7 mouse cellular contexts compared by ENCODE assay signal in genomic region chr4:149048625-149049228, GRCm38 (mm10). TPM values are rescaled to one million over a fixed set of nuclear protein-coding genes. Genes with fewer than 3 reads are reported as not detected.
DNase-seq lines count a peak whose midpoint lies in the region; ATAC-seq lines count a peak whose summit lies in the region.

No protein-coding gene starts in this region.

- WGBS in embryonic facial prominence, embryonic 11.5 days = 17% methylated on average over 10 of the region's 10 CpGs
- 23% methylated on average over 10 of the region's 10 CpGs for WGBS in hindbrain, embryonic 12.5 days
- 54% methylated on average over 10 of the region's 10 CpGs for WGBS in liver, embryonic 12.5 days (ENCODE audit: insufficient replicate concordance)

- ATAC-seq in embryonic facial prominence, embryonic 11.5 days (replicated peaks; ENCODE audit: insufficient number of reproducible peaks, low FRiP score, low TSS enrichment, low read depth) = no peak
- ATAC-seq in hindbrain, embryonic 12.5 days (ENCODE audit: low FRiP score) = no peak
- no peak for ATAC-seq in liver, embryonic 12.5 days

- no peaks in the 10 kb centered on the region for H3K36me3 ChIP-seq in embryonic facial prominence, embryonic 11.5 days (replicated peaks; ENCODE audit: control insufficient read depth, insufficient read depth, low read depth, low read length)
- no peaks in the 10 kb centered on the region for H3K36me3 ChIP-seq in hindbrain, embryonic 12.5 days
- H3K36me3 ChIP-seq in liver, embryonic 12.5 days = no peaks in the 10 kb centered on the region
- H3K36me3 ChIP-seq in splenic B cell, adult 2 months (ENCODE audit: control insufficient read depth, insufficient read depth, low read length, poor library complexity, severe bottlenecking) = no peaks in the 10 kb centered on the region

- intact Hi-C loops in left cerebral cortex, postnatal 14 days (cut with DNase I) = no loop called here

- H3K4me3 ChIP-seq in embryonic facial prominence, embryonic 11.5 days (ENCODE audit: low read depth, low read length) = no peak overlapping the region
- no peak overlapping the region for H3K4me3 ChIP-seq in hindbrain, embryonic 12.5 days
- no peak overlapping the region for H3K4me3 ChIP-seq in liver, embryonic 12.5 days

- peaks cover 8% of the 10 kb centered on the region for H3K4me1 ChIP-seq in embryonic facial prominence, embryonic 11.5 days (ENCODE audit: control insufficient read depth, insufficient read depth, low read length)
- peaks cover 39% of the 10 kb centered on the region for H3K4me1 ChIP-seq in hindbrain, embryonic 12.5 days
- peaks cover 39% of the 10 kb centered on the region for H3K4me1 ChIP-seq in liver, embryonic 12.5 days

- no peaks in the 10 kb centered on the region for H3K27me3 ChIP-seq in embryonic facial prominence, embryonic 11.5 days (ENCODE audit: control insufficient read depth, insufficient read depth, low read length)
- peaks cover 11% of the 10 kb centered on the region for H3K27me3 ChIP-seq in hindbrain, embryonic 12.5 days
- no peaks in the 10 kb centered on the region for H3K27me3 ChIP-seq in liver, embryonic 12.5 days (replicated peaks)
- H3K27me3 ChIP-seq in splenic B cell, adult 2 months (ENCODE audit: control insufficient read depth, insufficient read depth, low read length, poor library complexity, severe bottlenecking) = no peaks in the 10 kb centered on the region

- peak; percentile 45 for DNase-seq in adrenal gland, postnatal 14 days
- peak; percentile 53 for DNase-seq in embryonic facial prominence, embryonic 11.5 days (ENCODE audit: low spot score)
- DNase-seq in splenic B cell, adult 2 months (ENCODE audit: low read depth, low spot score) = peak; percentile 26
- no peak for DNase-seq in left cerebral cortex, postnatal 14 days (ENCODE audit: low spot score in 2 of 2)
- DNase-seq in frontal cortex, postnatal 25 days (ENCODE audit: low spot score in 2 of 2) = no peak

- no peak overlapping the region for H3K9ac ChIP-seq in embryonic facial prominence, embryonic 11.5 days (replicated peaks; ENCODE audit: low read length)
- H3K9ac ChIP-seq in hindbrain, embryonic 12.5 days = peak overlapping the region; percentile 23; the same call in 1 of the 2 replicates
- no peak overlapping the region for H3K9ac ChIP-seq in liver, embryonic 12.5 days

- no peak overlapping the region for H3K4me2 ChIP-seq in embryonic facial prominence, embryonic 11.5 days (ENCODE audit: low read depth, low read length)
- peak overlapping the region; percentile 25; the same call in 1 of the 2 replicates for H3K4me2 ChIP-seq in hindbrain, embryonic 12.5 days (replicated peaks)
- 0 out of 2 replicates have a peak overlapping the region, but pooled peaks have one; percentile 3 for H3K4me2 ChIP-seq in liver, embryonic 12.5 days

- H3K27ac ChIP-seq in embryonic facial prominence, embryonic 11.5 days (replicated peaks; ENCODE audit: low read depth, low read length) = 0 out of 2 replicates have a peak overlapping the region, but pooled peaks have one; percentile 32
- 0 out of 2 replicates have a peak overlapping the region, but pooled peaks have one; percentile 24 for H3K27ac ChIP-seq in hindbrain, embryonic 12.5 days
- no peak overlapping the region for H3K27ac ChIP-seq in liver, embryonic 12.5 days

- no peaks in the 10 kb centered on the region for H3K9me3 ChIP-seq in embryonic facial prominence, embryonic 11.5 days (replicated peaks; ENCODE audit: control insufficient read depth, low read length)
- H3K9me3 ChIP-seq in hindbrain, embryonic 12.5 days (replicated peaks) = no peaks in the 10 kb centered on the region
- H3K9me3 ChIP-seq in liver, embryonic 12.5 days (replicated peaks) = no peaks in the 10 kb centered on the region

RNA-seq across cellular contexts. Expression of gene Pex14, which starts 50.9 kb away (rescaled TPM):
- total RNA-seq in adrenal gland, postnatal 14 days (2021) = 61.7 and 64.1 TPM in 2 replicates
- 29.0 and 33.1 TPM in 2 replicates for polyA plus RNA-seq in embryonic facial prominence, embryonic 11.5 days (2014; fragmentation: Nextera tagmentation; extraction: Ambion mirVana)
- polyA plus RNA-seq in hindbrain, embryonic 12.5 days (2016; fragmentation: Nextera tagmentation; extraction: Ambion mirVana) = 49.4 and 55.5 TPM in 2 replicates
- polyA plus RNA-seq in liver, embryonic 12.5 days (2016; fragmentation: Nextera tagmentation; extraction: Ambion mirVana) = 31.8 and 34.7 TPM in 2 replicates
- 10 to 100 TPM; 36.5 to 41.7 TPM for total RNA-seq in left cerebral cortex, postnatal 14 days (2021)

RNA-seq across cellular contexts. Expression of gene Dffa, which starts 55.2 kb away (rescaled TPM):
- 18.4 and 25.5 TPM in 2 replicates for total RNA-seq in adrenal gland, postnatal 14 days (2021)
- 24.7 and 27.2 TPM in 2 replicates for polyA plus RNA-seq in embryonic facial prominence, embryonic 11.5 days (2014; fragmentation: Nextera tagmentation; extraction: Ambion mirVana)
- 30.2 and 30.6 TPM in 2 replicates for polyA plus RNA-seq in hindbrain, embryonic 12.5 days (2016; fragmentation: Nextera tagmentation; extraction: Ambion mirVana)
- polyA plus RNA-seq in liver, embryonic 12.5 days (2016; fragmentation: Nextera tagmentation; extraction: Ambion mirVana) = 24.4 and 25.3 TPM in 2 replicates
- 10 to 100 TPM; 58.3 to 61.6 TPM for total RNA-seq in left cerebral cortex, postnatal 14 days (2021)

Comparison
In these comparisons a context has a peak if more than half of its experiments do, and no peak if none do; other contexts are left out.
1. DNase-seq: peak in adrenal gland, postnatal 14 days (single experiment), embryonic facial prominence, embryonic 11.5 days (single experiment) and splenic B cell, adult 2 months (single experiment); none in left cerebral cortex, postnatal 14 days (0 of 2) and frontal cortex, postnatal 25 days (0 of 2).